Mouse (Mus musculus) cerebellum, postnatal 4 days (tissue): ENCODE measurements around the gene Sulf2.
A peak's percentile ranks its signal among the peaks of the same experiment; 100 is the strongest.
"Not testable (repeated sequence)": the region's sequence is repeated elsewhere in the genome, so short reads cannot be mapped to it uniquely, and the experiment has no call there.

ENCODE experiments used
- DNase-seq, 2 experiments: peaks; one replicate each; pipeline ENCODE4 v3.0.0; 2022; ENCODE audit warnings: low spot score in 2 of 2, mixed read lengths in 1 of 2

Gene Sulf2

GRCm38 (mm10) chr2:166155454-166155815 lies at the start of gene Sulf2:
Gene Sulf2, minus strand, starts transcription at chr2:166155663.
- DNase-seq: peak; percentile 58 to 61

- DNase-seq: no peak
Measured at GRCm38 (mm10) chr2:166204174-166204573, 48.7 kb upstream of the Sulf2 start.

GRCm38 (mm10) chr2:166203647-166204046 lies 48.2 kb upstream of the Sulf2 start:
- DNase-seq: no peak

GRCm38 (mm10) chr2:166197964-166198363 lies 42.5 kb upstream of the Sulf2 start:
- no peak for DNase-seq

GRCm38 (mm10) chr2:166197064-166197463 lies 41.6 kb upstream of the Sulf2 start:
- DNase-seq: no peak

GRCm38 (mm10) chr2:166196080-166196786 lies 40.8 kb upstream of the Sulf2 start:
- DNase-seq: no peak

- no peak for DNase-seq
Measured at GRCm38 (mm10) chr2:166195041-166195440, 39.6 kb upstream of the Sulf2 start.

- DNase-seq: no peak
Measured at GRCm38 (mm10) chr2:166194112-166194758, 38.8 kb upstream of the Sulf2 start.

- no peak for DNase-seq
Measured at GRCm38 (mm10) chr2:166193509-166193908, 38.0 kb upstream of the Sulf2 start.

GRCm38 (mm10) chr2:166190816-166191215 lies 35.4 kb upstream of the Sulf2 start:
- DNase-seq: no peak

GRCm38 (mm10) chr2:166189191-166189590 lies 33.7 kb upstream of the Sulf2 start:
- DNase-seq: no peak

- DNase-seq: not testable (repeated sequence)
Measured at GRCm38 (mm10) chr2:166187874-166188453, 32.5 kb upstream of the Sulf2 start.

- DNase-seq: not testable (repeated sequence)
Measured at GRCm38 (mm10) chr2:166187319-166187718, 31.9 kb upstream of the Sulf2 start.

GRCm38 (mm10) chr2:166186244-166186948 lies 30.9 kb upstream of the Sulf2 start:
- DNase-seq: no peak

GRCm38 (mm10) chr2:166185768-166186167 lies 30.3 kb upstream of the Sulf2 start:
- DNase-seq: no peak

- DNase-seq: no peak
Measured at GRCm38 (mm10) chr2:166184417-166184816, 29.0 kb upstream of the Sulf2 start.

GRCm38 (mm10) chr2:166182009-166182685 lies 26.7 kb upstream of the Sulf2 start:
- peak in 1 of 2 experiments; percentile 41 for DNase-seq

GRCm38 (mm10) chr2:166180744-166181508 lies 25.5 kb upstream of the Sulf2 start:
- peak in 1 of 2 experiments; percentile 26 for DNase-seq

GRCm38 (mm10) chr2:166180136-166180649 lies 24.7 kb upstream of the Sulf2 start:
- no peak for DNase-seq

- DNase-seq: no peak
Measured at GRCm38 (mm10) chr2:166179457-166180101, 24.1 kb upstream of the Sulf2 start.
